Mouse (Mus musculus): Measurements from ENCODE around the gene Ppa1.

Gene Ppa1

DNA sequence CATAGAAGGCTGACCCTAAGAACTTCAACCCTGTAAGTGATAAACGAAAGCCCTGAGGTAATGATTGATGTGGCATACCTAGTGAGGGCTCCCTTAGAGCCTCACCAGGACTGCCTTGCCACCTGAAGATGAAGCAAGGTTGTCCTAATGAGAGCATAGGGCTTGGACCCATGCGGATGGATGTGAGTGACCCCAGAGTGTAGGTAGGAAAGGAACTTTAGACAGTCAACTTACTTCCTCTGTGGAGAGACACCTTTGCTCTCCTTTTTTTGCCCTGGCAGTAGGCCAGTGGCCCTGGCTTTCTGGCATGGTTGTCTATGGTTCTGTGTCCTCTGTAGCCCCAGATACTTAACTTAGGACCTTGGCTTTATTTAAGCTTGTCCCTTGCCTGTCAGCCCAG, 48.7 kb downstream of the Ppa1 start:
- DNase-seq = peak in 1 of 2 experiments; percentile 27

DNA sequence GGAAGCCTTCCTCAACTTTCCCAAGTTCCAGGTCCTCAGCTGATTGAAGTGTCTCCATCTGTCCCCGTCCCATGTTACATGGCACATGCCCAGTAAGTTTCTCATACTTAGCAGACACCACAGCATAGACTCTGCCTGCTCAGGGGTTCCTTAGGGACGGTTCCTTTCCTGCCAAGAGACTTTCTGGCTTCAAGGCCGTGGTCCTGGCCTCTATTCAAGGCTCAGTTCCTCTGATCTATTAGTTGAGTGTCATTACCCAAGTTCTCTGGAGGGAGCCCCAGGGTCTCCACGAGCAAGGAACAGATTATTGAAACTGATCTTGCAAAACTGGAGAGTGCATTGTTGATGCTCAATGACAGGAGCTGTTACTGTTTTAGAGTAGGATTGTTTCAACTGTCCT, 56.3 kb downstream of the Ppa1 start:
- no peak for DNase-seq

DNA sequence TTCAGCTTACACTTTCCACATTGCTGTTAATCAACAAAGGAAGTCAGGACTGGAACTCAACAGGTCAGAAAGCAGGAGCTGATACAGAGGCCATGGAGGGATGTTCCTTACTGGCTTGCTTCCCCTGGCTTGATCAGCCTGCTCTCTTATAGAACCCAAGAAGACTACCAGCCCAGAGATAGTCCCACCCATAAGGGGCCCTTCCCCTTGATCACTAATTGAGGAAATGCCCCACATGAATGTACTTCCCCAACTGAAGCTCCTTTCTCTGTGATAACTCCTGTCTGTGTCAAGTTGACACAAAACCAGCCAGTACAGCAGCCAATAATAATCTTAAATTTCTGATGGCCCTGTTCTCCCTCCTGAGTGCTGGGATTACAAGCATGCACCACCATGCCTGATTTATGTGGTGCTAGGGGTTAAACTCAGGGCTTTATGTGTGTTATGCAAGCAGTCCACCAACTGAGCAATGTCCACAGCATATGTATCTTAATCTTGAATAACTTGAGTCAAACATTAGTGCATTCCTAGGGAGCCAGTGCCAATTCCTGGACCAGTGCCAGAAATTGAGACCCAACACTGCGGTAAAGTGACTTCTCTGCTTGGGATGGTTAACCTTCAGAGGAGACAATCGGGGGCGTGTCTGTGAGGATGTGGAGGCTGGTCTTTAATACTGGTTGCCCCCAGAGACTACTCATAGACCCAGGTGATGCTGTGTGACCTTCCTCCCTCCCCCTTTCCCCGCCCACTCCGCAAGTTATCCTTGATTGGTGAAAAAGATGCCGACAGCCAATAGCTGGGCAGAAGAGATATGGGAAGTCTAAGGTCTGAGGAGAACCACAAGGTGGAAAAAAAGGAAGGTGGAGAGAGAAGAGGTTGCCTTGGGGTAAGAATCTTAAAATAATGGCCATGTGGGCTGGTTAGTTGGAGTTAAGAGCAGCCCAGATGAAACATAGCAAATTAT, 58.3 kb downstream of the Ppa1 start:
- DNase-seq = no peak

DNA sequence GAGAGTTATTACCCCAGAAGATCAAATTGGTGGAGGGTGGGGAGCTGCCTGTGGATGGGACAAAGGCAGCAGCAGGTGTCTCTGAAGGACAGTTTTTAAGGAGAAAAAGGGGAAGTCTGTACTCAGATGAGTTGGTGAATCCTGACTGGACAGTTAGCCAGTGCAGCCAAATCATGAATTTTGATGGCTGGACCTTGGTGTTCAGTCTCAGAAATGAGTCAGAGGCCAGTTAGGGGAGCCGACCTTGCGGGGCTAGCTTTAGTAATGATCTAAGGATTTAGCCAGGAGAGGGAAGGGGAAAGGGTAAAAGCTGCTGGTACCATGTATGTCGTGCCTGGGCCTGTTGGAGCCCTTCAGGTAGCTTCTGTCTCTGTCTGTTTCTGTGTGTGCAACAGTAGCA, 65.2 kb downstream of the Ppa1 start:
- DNase-seq = no peak

DNA sequence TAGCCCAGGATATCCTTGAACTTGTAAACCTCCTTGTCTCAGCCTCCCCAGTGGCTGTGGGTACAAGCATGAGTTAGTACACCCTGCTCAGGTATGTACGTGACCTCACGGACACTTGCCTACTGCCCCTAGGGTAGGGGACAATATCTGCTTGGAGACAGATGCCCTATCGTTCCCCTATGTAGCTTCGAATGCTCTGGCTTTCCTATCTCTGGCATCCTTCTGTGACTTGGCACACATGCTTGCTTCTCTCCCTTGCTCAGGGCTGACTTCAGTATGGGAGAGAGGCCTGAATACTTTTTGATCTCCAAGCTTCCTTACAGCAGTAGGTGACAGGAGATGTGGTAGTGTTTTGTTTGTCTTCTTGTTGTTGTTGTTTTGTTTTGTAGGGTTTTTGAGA, 65.8 kb downstream of the Ppa1 start:
- no peak for DNase-seq

DNA sequence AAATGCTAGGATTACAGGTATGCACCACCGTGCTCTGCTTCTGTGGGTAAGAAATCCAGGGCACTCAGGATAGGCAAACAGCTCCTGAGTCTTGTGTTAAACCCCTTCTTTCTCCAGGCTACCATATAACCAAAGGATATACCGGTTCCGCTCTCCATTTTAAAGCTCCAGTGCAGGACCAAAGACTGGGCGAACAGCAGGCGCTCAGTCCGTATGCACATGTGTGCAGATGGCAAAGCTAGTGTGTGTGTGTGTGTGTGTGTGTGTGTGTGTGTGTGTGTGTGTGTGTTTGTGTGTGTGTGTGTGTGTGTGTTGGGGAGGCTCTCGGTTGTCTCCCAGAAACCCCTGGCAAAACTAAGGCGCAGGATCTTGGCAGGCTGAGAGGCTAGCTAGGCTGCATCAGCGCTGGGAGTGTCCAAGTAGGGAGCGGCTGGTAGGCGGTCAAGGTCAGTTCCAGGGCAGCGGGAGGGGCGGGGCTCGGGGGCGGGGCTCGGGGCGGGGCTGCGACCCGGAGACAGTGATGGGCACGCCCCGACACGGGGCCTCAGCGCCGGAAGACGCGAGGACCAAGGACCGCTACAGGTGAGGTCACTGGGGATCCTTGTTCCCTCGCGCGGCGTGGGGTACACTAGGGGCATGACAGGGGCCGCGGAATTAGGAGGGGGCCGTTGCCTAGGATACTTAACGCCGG, 66.6 kb downstream of the Ppa1 start, which contains the start of gene Aifm2:
Aifm2 (plus strand) TSS at position 493 of the 691 bp plus-strand sequence.
- peak; percentile 43 to 68 for DNase-seq

DNA sequence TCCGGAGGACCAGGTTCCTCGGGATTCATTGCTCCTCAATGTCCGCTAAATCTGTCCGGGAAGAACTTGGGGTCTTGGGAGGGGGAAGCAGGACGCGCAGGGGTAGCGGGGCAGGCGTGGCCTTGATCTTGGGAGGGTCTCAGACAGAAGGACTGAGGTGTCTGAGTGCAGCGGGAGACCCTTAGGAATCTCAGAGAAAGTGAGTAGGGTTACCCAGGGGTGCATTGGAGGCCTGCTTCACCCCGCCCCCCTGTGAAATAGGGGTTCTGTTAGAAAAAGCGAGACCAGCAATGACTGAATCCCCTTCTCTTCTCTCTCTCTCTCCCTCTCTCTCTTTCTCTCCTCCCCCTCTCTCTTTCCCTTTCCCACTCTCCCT, 67.1 kb downstream of the Ppa1 start:
- DNase-seq = no peak

DNA sequence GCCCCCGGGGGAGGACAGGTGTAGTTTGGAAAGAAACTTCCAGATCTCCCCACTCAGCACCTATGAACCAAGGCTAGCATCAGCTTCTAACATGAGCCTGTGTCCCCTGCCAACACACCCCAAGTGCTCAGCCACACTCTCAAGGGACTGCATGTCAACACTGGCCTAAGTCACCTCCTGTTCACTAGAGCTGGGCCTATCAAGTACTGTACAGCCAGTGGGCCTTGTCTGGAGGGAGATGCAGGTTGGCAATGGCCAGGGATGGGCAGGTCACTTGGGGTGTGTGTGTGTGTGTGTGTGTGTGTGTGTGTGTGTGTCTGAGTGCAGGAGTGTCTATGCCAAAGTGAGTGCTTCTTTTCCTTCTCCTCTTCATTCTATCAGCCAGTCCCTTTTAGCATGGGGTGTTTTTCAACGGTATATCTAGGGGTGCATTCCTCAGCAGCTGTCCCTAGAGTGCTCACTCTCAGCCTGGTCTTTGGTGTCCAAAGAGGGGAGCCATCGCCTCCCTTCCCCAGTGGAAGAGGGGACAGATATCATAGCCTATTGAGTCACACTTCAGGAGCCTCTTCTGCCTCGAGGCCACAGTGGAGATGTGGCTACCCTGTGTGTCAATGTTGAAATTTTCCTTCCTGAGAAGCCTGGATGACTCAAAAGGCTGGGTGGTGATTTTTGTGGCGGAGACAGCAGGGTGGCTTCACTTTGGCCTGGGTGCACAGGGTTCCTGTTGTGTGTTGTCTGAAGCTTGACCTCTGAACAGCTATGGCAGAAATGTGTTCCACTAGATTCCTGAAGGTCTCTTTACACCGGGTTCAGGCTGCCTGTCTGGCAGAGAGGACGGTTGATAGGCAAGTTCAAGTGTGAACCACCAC, 67.9 kb downstream of the Ppa1 start:
- no peak for DNase-seq

DNA sequence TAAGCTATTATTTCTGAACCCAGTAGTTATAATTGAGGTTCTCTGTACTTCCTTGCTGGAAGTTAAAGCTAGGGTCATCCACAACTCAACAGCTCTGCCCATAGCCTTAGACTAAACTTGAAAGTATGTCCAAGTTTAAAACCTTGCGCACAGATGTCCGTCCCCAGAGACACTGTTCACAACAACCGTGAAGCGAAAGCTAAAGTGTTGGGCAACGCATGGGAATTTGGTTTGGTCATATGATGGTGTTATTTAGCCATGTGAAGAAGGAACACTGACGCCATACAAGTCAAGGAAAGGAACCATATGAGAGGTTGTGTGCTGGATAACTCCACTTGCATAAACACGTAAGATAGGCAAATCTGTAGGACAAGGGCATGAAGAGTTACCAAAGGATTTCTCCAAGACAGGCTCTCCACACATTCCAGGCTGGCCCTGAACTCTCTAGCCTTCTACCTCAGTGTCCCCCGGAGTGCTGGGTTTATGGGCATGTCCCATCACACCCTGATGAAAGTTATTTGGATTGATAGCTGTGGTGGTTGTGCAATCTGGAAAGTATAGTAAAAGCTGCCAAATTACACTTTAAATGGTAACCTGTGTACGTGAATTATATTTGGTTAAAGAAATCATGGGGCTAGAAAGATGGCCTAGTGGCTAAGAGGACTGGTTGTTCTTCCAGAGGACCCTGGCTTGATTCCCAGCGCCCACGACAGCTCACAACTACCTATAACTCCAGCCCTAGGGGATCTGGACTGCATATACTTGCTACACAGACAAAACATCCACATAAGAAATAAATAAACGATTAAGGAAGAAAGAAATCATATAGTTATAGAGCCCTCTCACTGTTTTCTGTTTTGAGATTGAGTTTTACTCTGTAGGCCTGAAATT, 69.3 kb downstream of the Ppa1 start:
- no peak for DNase-seq

DNA sequence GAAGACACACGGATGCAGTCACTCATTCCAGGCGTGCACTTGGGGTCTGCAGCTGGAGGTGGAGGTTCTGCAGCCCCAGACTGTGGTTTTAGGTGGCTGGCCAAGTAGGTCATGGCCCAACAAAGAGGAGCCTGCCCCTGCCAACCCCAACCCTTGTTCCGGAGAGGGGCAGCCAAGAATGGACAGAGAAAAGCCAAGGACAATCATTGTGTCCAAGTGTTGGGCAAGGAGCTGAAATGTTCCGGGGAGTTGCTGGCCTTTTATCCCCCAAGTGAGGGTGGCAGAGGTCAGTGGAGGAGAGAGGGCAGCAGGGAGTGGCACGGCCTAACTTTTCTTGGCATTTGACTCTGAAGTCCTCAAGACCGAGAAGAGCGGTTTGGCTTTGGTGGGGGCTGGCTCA, 72.0 kb downstream of the Ppa1 start:
- no peak for DNase-seq

DNA sequence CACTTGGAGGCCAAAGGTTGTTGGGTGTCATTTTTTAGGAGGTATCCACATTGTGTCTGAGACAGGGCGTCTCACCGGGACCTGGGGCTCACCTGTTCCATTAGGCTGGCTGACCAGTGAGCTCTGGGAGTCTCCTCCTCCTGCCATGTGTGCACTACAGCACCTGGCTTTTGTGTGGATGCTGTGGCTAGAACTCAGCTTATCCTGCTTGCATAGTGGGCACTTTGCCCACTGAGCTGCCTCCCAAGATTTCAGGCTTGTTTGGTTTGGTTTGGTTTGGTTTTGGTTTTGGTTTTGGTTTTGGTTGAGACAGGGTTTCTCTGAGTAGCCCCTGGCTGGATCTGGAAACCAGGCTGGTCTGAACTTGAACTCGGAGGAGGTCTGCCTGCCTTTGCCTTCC, 73.9 kb downstream of the Ppa1 start:
- no peak for DNase-seq

DNA sequence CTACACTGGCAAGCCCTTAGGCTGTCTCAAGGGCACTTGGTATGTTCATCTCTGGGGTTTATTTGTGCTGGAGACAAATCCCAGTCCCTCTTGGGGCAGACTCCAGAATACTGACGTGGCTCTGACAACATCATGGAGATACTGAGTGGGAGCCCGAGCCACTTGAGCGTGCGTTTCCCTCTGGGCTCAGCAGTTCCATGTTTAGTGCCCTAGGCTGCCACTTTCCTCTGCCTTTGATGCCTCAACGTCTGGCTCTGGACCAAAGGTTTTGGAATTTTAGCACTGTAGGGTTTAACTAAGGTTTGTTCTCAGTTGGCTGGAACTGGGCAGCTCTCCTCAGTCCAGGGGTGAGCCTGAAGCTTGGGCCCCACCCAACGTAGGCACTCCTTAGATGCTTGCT, 74.9 kb downstream of the Ppa1 start:
- DNase-seq = no peak
